Mouse (Mus musculus) mouse trophoblast stem cell (cell line): ENCODE results near the gene Nyap1.
"Not testable (repeated sequence)": the region's sequence is repeated elsewhere in the genome, so short reads cannot be mapped to it uniquely, and the experiment has no call there.

ENCODE experiments used
- in situ Hi-C, 2 experiments: fragments of 300-500 bp; cut with MseI, MboI; formaldehyde crosslinking; loops; 2 replicates in 1 of 2; 3 replicates in 1 of 2; pipeline ENCODE4 v1.15.1; 2025

The Nyap1 gene

GRCm38 (mm10) chr5:137768475-137768874, 27.1 kb upstream of the Nyap1 start:
- in situ Hi-C loops: no loop called here

- in situ Hi-C loops: no loop called here
These were observed 24.9 kb upstream of the Nyap1 start for GRCm38 (mm10) chr5:137766270-137766669.

- in situ Hi-C loops: loop anchor here (5.0 kb wide), 2 partner anchors 102 to 107 kb away; no protein-coding TSS in a partner anchor
These were observed 23.4 kb upstream of the Nyap1 start for GRCm38 (mm10) chr5:137764609-137765340.

- in situ Hi-C loops: loop anchor here (5.0 kb wide), 2 partner anchors 98 to 103 kb away; no protein-coding TSS in a partner anchor
These were observed 18.6 kb upstream of the Nyap1 start for GRCm38 (mm10) chr5:137759971-137760412.

- in situ Hi-C loops: no loop called here
These were observed 17.6 kb upstream of the Nyap1 start for GRCm38 (mm10) chr5:137758921-137759534.

- in situ Hi-C loops: no loop called here
These were observed 16.5 kb upstream of the Nyap1 start for GRCm38 (mm10) chr5:137757887-137758286.

- in situ Hi-C loops: no loop called here
These were observed 15.7 kb upstream of the Nyap1 start for GRCm38 (mm10) chr5:137756882-137757661.

GRCm38 (mm10) chr5:137756106-137756505, 14.7 kb upstream of the Nyap1 start:
- in situ Hi-C loops: no loop called here

GRCm38 (mm10) chr5:137755425-137755824, 14.0 kb upstream of the Nyap1 start:
- in situ Hi-C loops: no loop called here

- in situ Hi-C loops: no loop called here
These were observed 11.9 kb upstream of the Nyap1 start for GRCm38 (mm10) chr5:137753111-137753832.

- in situ Hi-C loops: no loop called here
These were observed 10.6 kb upstream of the Nyap1 start for GRCm38 (mm10) chr5:137751988-137752387.

GRCm38 (mm10) chr5:137751221-137751887, 9.9 kb upstream of the Nyap1 start:
- in situ Hi-C loops: no loop called here

- in situ Hi-C loops: not testable (repeated sequence)
These were observed 8.8 kb upstream of the Nyap1 start for GRCm38 (mm10) chr5:137750212-137750611.

GRCm38 (mm10) chr5:137749196-137749836, 7.9 kb upstream of the Nyap1 start:
- in situ Hi-C loops: no loop called here

GRCm38 (mm10) chr5:137748130-137748770, 6.8 kb upstream of the Nyap1 start:
- in situ Hi-C loops: no loop called here

- in situ Hi-C loops: no loop called here
These were observed 6.0 kb upstream of the Nyap1 start for GRCm38 (mm10) chr5:137747326-137747961.

GRCm38 (mm10) chr5:137746851-137747325, 5.5 kb upstream of the Nyap1 start:
- in situ Hi-C loops: no loop called here

GRCm38 (mm10) chr5:137746282-137746850, 5.0 kb upstream of the Nyap1 start:
- in situ Hi-C loops: no loop called here
